Mouse (Mus musculus) liver, embryonic 16.5 days (tissue): Measurements from ENCODE around the gene Adora3. TPM values are rescaled to one million over a fixed set of nuclear protein-coding genes. Genes with fewer than 3 reads are reported as not detected.
"Not testable (repeated sequence)": the region's sequence is repeated elsewhere in the genome, so short reads cannot be mapped to it uniquely, and the experiment has no call there.

ENCODE experiments used
- ATAC-seq: fragments of 200-750 bp; cut with Nextera tagmentation; 2 replicates; pipeline ENCODE4 v1.8.0; 2017; ENCODE audit warnings: low read depth, mild to moderate bottlenecking, moderate number of reproducible peaks, moderate library complexity
- H3K27ac ChIP-seq: fragments of 300-500 bp; sonication (generic); 2 replicates; pipeline ENCODE4 v1.5.1; 2014; ENCODE audit warnings: mild to moderate bottlenecking, low read length
- H3K27me3 ChIP-seq: fragments of 300-500 bp; sonication (generic); 2 replicates; pipeline ENCODE4 v1.6.1; 2014; ENCODE audit warnings: low read depth, low read length, mixed read lengths; ENCODE audit not compliant: control insufficient read depth, insufficient read depth
- H3K36me3 ChIP-seq: fragments of 300-500 bp; sonication (generic); 2 replicates; pipeline ENCODE4 v1.6.1; 2014; ENCODE audit warnings: mild to moderate bottlenecking; ENCODE audit not compliant: control insufficient read depth, insufficient read depth
- H3K4me1 ChIP-seq: fragments of 300-500 bp; sonication (generic); 2 replicates; pipeline ENCODE4 v1.6.1; 2014; ENCODE audit warnings: low read depth, low read length, mixed read lengths; ENCODE audit not compliant: control insufficient read depth
- H3K4me2 ChIP-seq: fragments of 300-500 bp; sonication (generic); 2 replicates; pipeline ENCODE4 v1.6.1; 2014; ENCODE audit warnings: low read depth, low read length, mixed read lengths
- H3K4me3 ChIP-seq: fragments of 300-500 bp; sonication (generic); 2 replicates; pipeline ENCODE4 v1.5.1; 2014; ENCODE audit warnings: low read depth, mild to moderate bottlenecking, low read length
- H3K9ac ChIP-seq: fragments of 300-500 bp; sonication (generic); 2 replicates; pipeline ENCODE4 v1.6.1; 2014; ENCODE audit warnings: low read depth, low read length
- H3K9me3 ChIP-seq: fragments of 300-500 bp; sonication (generic); replicated peaks from 2 replicates; pipeline ENCODE4 v1.6.1; 2016; ENCODE audit warnings: low read length; ENCODE audit not compliant: control insufficient read depth
- WGBS: fragments of 180-500 bp; shearing (Covaris S2); extraction: QIAGEN DNeasy Blood & Tissue Kit; methylation state at CpG from one replicate; pipeline ENCODE4 v1.1.7; 2014; ENCODE audit not compliant: insufficient replicate concordance; 5-methylcytosine and 5-hydroxymethylcytosine counted together
- polyA plus RNA-seq: library from polyadenylated mRNA; unstranded; fragments of >200 nt; fragmentation: Nextera tagmentation; extraction: Ambion mirVana; gene quantifications from 2 replicates; pipeline ENCODE4 v1.2.1, GENCODE M21; 2015

Gene Adora3
- polyA plus RNA-seq, 1 experiment from 2014 or later = 0.77 TPM

- not testable (repeated sequence) for H3K4me3 ChIP-seq, H3K4me2 ChIP-seq, H3K27ac ChIP-seq, H3K27me3 ChIP-seq, H3K9me3 ChIP-seq, H3K9ac ChIP-seq, H3K36me3 ChIP-seq, ATAC-seq
- H3K4me1 ChIP-seq = peaks cover 30% of the 10 kb centered on the region
Measured at GRCm38 (mm10) chr3:105916455-105916854, 45.8 kb downstream of the Adora3 start.

- no peak overlapping the region for H3K4me2 ChIP-seq
- H3K4me3 ChIP-seq = no peak overlapping the region
- H3K9ac ChIP-seq = no peak overlapping the region
- H3K27me3 ChIP-seq = no peaks in the 10 kb centered on the region
- H3K4me1 ChIP-seq = peaks cover 22% of the 10 kb centered on the region
- H3K36me3 ChIP-seq = no peaks in the 10 kb centered on the region
- ATAC-seq = no peak
- WGBS = 30% methylated on average over 10 of the region's 10 CpGs
- H3K9me3 ChIP-seq = no peaks in the 10 kb centered on the region
- H3K27ac ChIP-seq = no peak overlapping the region
Measured at GRCm38 (mm10) chr3:105917656-105918354, 47.1 kb downstream of the Adora3 start.

DNA sequence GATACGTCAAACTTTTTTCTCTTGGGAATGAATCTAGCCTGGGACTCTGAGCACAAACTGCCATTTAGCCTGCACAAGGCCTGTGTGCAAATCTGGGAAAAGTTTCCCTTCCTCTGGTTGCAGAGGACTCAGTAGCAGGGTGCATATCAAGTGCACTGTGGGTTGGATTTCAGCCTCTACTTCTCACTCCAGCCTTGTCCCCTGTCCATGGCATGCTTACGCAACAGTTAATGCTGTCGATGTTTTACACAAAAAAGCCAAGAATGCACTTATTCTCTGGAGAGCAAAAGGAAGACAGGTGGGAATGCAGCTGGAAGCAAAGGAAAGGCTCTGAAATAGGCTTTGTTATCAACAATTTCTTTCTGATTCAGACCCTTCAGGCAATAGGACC, 47.7 kb downstream of the Adora3 start:
- Histone ChIP-seq H3K4me3 (no peak overlapping the region), H3K27me3 (no peaks in the 10 kb centered on the region), H3K9ac (no peak overlapping the region), H3K36me3 (no peaks in the 10 kb centered on the region), H3K9me3 (no peaks in the 10 kb centered on the region), H3K4me1 (peaks cover 19% of the 10 kb centered on the region), H3K4me2 (no peak overlapping the region), H3K27ac (no peak overlapping the region)
- WGBS = 42% methylated on average over 3 of the region's 3 CpGs
- no peak for ATAC-seq

- H3K36me3 ChIP-seq, H3K9me3 ChIP-seq, H3K9ac ChIP-seq, H3K4me1 ChIP-seq, H3K27me3 ChIP-seq, H3K27ac ChIP-seq, H3K4me3 ChIP-seq, ATAC-seq, H3K4me2 ChIP-seq: not testable (repeated sequence)
Measured at GRCm38 (mm10) chr3:105920743-105921142, 50.1 kb downstream of the Adora3 start.

- no peaks in the 10 kb centered on the region for H3K27me3 ChIP-seq
- no peaks in the 10 kb centered on the region for H3K9me3 ChIP-seq
- ATAC-seq = no peak
- 45% methylated on average over 2 of the region's 2 CpGs for WGBS
- H3K4me2 ChIP-seq = no peak overlapping the region
- H3K4me3 ChIP-seq = no peak overlapping the region
- H3K4me1 ChIP-seq = peaks cover 6% of the 10 kb centered on the region
- H3K27ac ChIP-seq = no peak overlapping the region
- H3K36me3 ChIP-seq = no peaks in the 10 kb centered on the region
- no peak overlapping the region for H3K9ac ChIP-seq
Measured at GRCm38 (mm10) chr3:105921959-105922358, 51.3 kb downstream of the Adora3 start.

DNA sequence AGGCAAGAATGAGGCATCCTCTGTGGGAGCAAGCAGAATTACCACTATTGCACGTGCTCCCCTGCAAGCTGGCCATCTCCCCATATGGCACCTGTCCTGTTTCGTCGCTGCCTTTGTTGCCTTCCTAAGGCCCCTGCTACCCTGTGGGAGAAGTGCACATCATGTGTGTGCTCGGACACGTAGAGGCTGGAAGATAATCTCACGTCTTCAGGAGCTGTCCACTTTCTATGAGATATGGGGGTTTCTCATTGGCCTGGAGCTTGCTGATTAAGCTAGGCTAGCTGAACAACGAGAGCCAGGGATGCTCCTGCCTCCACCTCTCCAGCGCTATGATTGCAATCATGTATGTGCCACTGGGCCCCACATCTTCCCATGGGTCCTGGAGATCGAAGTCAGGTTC, 54.0 kb downstream of the Adora3 start:
- no peak overlapping the region for H3K4me2 ChIP-seq
- H3K9me3 ChIP-seq = no peaks in the 10 kb centered on the region
- H3K9ac ChIP-seq = no peak overlapping the region
- whole genome bisulfite sequencing = 40% methylated on average over 9 of the region's 9 CpGs
- no peaks in the 10 kb centered on the region for H3K36me3 ChIP-seq
- no peaks in the 10 kb centered on the region for H3K27me3 ChIP-seq
- ATAC-seq = peak; percentile 60; the same call in 1 of the 2 replicates
- peaks cover 3% of the 10 kb centered on the region for H3K4me1 ChIP-seq
- no peak overlapping the region for H3K27ac ChIP-seq
- H3K4me3 ChIP-seq = no peak overlapping the region

DNA sequence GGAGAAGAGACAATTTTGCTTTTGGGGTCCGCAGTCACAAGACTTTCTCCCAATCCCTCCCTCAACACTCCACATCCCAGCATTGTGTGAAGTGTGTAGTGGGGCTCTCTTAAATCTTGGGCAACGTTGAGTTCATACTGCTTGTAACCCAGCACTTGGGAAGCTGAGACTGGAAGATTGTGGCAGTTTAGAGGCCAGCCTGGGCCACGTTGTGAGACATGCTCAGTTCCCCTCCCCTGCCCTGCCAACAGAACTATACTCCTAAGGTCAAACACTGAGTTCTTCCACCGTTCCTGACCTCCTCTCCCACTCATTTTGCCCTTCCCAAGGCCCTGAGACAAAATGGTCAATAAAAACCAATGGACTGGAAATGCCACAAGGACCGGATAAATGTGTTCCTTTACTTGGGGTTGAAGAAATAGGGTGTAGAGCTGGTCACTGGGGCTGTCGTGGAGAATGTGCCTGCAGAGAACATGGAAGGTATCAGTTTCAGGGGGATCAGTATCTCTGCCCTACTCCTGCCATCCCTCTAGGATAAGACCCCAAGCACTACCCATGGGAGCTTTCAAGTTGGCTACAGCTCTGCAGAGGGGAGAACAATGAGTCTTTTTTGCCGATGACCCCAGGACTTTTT, 57.0 kb downstream of the Adora3 start:
- no peak overlapping the region for H3K9ac ChIP-seq
- no peak overlapping the region for H3K4me3 ChIP-seq
- no peaks in the 10 kb centered on the region for H3K36me3 ChIP-seq
- H3K27me3 ChIP-seq = no peaks in the 10 kb centered on the region
- no peak overlapping the region for H3K4me2 ChIP-seq
- no peak overlapping the region for H3K27ac ChIP-seq
- 69% methylated on average over 7 of the region's 7 CpGs for WGBS
- peaks cover 3% of the 10 kb centered on the region for H3K4me1 ChIP-seq
- ATAC-seq = no peak
- H3K9me3 ChIP-seq = no peaks in the 10 kb centered on the region

DNA sequence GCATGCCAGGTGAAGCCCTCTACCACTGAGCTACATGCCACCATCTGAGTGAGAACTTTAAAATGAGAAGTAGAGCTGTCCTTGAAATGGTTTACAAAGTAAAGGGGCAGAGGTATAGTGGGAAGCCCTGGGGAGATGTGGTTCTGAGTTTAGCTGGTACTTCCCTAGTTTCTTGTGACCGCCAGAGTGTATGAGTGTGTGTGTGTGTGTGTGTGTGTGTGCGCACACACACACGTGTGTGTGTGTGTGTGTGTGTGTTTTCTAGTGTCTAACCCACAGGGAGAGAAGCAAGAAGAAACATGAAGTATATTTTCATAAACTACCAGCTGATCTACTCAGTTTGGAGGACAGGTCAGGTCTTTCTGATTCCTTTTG, 57.5 kb downstream of the Adora3 start:
- Histone ChIP-seq H3K27me3 (no peaks in the 10 kb centered on the region), H3K4me3 (no peak overlapping the region), H3K36me3 (no peaks in the 10 kb centered on the region), H3K4me2 (no peak overlapping the region), H3K4me1 (peaks cover 3% of the 10 kb centered on the region), H3K9ac (no peak overlapping the region), H3K9me3 (no peaks in the 10 kb centered on the region), H3K27ac (no peak overlapping the region)
- 46% methylated on average over 3 of the region's 3 CpGs for WGBS
- no peak for ATAC-seq

- Histone ChIP-seq H3K9me3 (no peaks in the 10 kb centered on the region), H3K4me2 (no peak overlapping the region), H3K27me3 (no peaks in the 10 kb centered on the region), H3K36me3 (no peaks in the 10 kb centered on the region), H3K9ac (no peak overlapping the region), H3K4me1 (peaks cover 3% of the 10 kb centered on the region), H3K27ac (no peak overlapping the region), H3K4me3 (no peak overlapping the region)
- 67% methylated on average over 6 of the region's 6 CpGs for WGBS
- ATAC-seq = no peak
Measured at GRCm38 (mm10) chr3:105928781-105929180, 58.1 kb downstream of the Adora3 start.
